In genomic region chr2:113335561-113336294, GRCm38 (mm10) we compare ENCODE assay signal across 30 mouse cellular contexts. TPM values are rescaled to one million over a fixed set of nuclear protein-coding genes. Genes with fewer than 3 reads are reported as not detected.
DNase-seq lines count a peak whose midpoint lies in the region; ATAC-seq lines count a peak whose summit lies in the region.
"Had no signal": no experiment of that assay in that cellular context is flagged by ENCODE, and none has a peak within 500 bp of the region (broad histone marks: within the 10 kb centered on the region; RNA-seq: fewer than 3 reads in every experiment).

No protein-coding gene starts in this region.

- no peak for ATAC-seq in kidney, embryonic 16.5 days (ENCODE audit: low FRiP score, low TSS enrichment)
- no peak for ATAC-seq in midbrain, embryonic 13.5 days
- ATAC-seq: intestine, postnatal 0 days; liver, embryonic 12.5 days had no signal

- H3K4me3 ChIP-seq in kidney, embryonic 16.5 days (ENCODE audit: low read length), result no peak overlapping the region
- H3K4me3 ChIP-seq in midbrain, embryonic 13.5 days (replicated peaks), result no peak overlapping the region
- H3K4me3 ChIP-seq: forebrain, embryonic 10.5 days; heart, adult 2 months; hindbrain, embryonic 12.5 days; layer of hippocampus, adult 2 months; limb, embryonic 13.5 days; liver, embryonic 12.5 days; midbrain, embryonic 10.5 days; stomach, embryonic 15.5 days had no signal

- H3K27me3 ChIP-seq in kidney, embryonic 16.5 days (ENCODE audit: insufficient read depth, low read length), result no peaks in the 10 kb centered on the region
- no peaks in the 10 kb centered on the region for H3K27me3 ChIP-seq in midbrain, embryonic 13.5 days
- H3K27me3 ChIP-seq: hindbrain, embryonic 12.5 days; limb, embryonic 13.5 days; liver, embryonic 12.5 days; stomach, embryonic 15.5 days had no signal

- WGBS in kidney, embryonic 16.5 days, result 91% methylated on average over 3 of the region's 3 CpGs
- WGBS in midbrain, embryonic 13.5 days, result 94% methylated on average over 3 of the region's 3 CpGs

- H3K27ac ChIP-seq in kidney, embryonic 16.5 days (ENCODE audit: low read length), result no peak overlapping the region
- no peak overlapping the region for H3K27ac ChIP-seq in midbrain, embryonic 13.5 days
- H3K27ac ChIP-seq: forebrain, embryonic 10.5 days; heart, adult 2 months; hindbrain, embryonic 12.5 days; layer of hippocampus, adult 2 months; limb, embryonic 13.5 days; liver, embryonic 12.5 days; midbrain, embryonic 10.5 days; stomach, embryonic 15.5 days had no signal

- H3K9me3 ChIP-seq in kidney, embryonic 16.5 days (ENCODE audit: low read length), result no peaks in the 10 kb centered on the region
- H3K9me3 ChIP-seq in midbrain, embryonic 13.5 days, result no peaks in the 10 kb centered on the region
- H3K9me3 ChIP-seq: forebrain, embryonic 10.5 days; hindbrain, embryonic 12.5 days; limb, embryonic 13.5 days; liver, embryonic 12.5 days; midbrain, embryonic 10.5 days; stomach, embryonic 15.5 days had no signal

- DNase-seq in kidney, adult 11 months, result peak; percentile 26
- peak; percentile 39 for DNase-seq in left cerebral cortex, adult 11 months (ENCODE audit: low spot score)
- DNase-seq in left cerebral cortex, adult 8-10 months (ENCODE audit: low spot score in 2 of 2), result no peak
- peak; percentile 23 to 78 for DNase-seq in frontal cortex, postnatal 36 days (ENCODE audit: low spot score in 2 of 2)
- peak; percentile 32 to 41 for DNase-seq in right cerebral cortex, adult 2 months (ENCODE audit: low spot score in 2 of 2)
- DNase-seq in gastrocnemius, postnatal 25 days, result no peak
- DNase-seq: cerebellum, adult 11-12 months; cerebellum, postnatal 14 days; gastrocnemius, postnatal 36 days; heart, adult 2 months; lung, adult 18-20 months; lung, postnatal 10 days; thymus, adult 18-20 months had no signal

- H3K4me1 ChIP-seq in kidney, embryonic 16.5 days (ENCODE audit: insufficient read depth, low read length), result no peaks in the 10 kb centered on the region
- H3K4me1 ChIP-seq in midbrain, embryonic 13.5 days (replicated peaks), result no peaks in the 10 kb centered on the region
- H3K4me1 ChIP-seq: forebrain, embryonic 10.5 days; hindbrain, embryonic 12.5 days; limb, embryonic 13.5 days; liver, embryonic 12.5 days; midbrain, embryonic 10.5 days; stomach, embryonic 15.5 days had no signal

- no peaks in the 10 kb centered on the region for H3K36me3 ChIP-seq in kidney, embryonic 16.5 days (ENCODE audit: insufficient read depth, low read length)
- no peaks in the 10 kb centered on the region for H3K36me3 ChIP-seq in midbrain, embryonic 13.5 days
- H3K36me3 ChIP-seq: forebrain, embryonic 10.5 days; hindbrain, embryonic 12.5 days; limb, embryonic 13.5 days; liver, embryonic 12.5 days; midbrain, embryonic 10.5 days; stomach, embryonic 15.5 days had no signal

- H3K4me2 ChIP-seq in kidney, embryonic 16.5 days (replicated peaks; ENCODE audit: low read depth, low read length), result no peak overlapping the region
- no peak overlapping the region for H3K4me2 ChIP-seq in midbrain, embryonic 13.5 days (replicated peaks)
- H3K4me2 ChIP-seq: hindbrain, embryonic 12.5 days; limb, embryonic 13.5 days; liver, embryonic 12.5 days; stomach, embryonic 15.5 days had no signal

- H3K9ac ChIP-seq in kidney, embryonic 16.5 days (replicated peaks; ENCODE audit: low read length), result no peak overlapping the region
- H3K9ac ChIP-seq in midbrain, embryonic 13.5 days (replicated peaks), result no peak overlapping the region
- H3K9ac ChIP-seq: hindbrain, embryonic 12.5 days; limb, embryonic 13.5 days; liver, embryonic 12.5 days; stomach, embryonic 15.5 days had no signal

RNA-seq across cellular contexts. Expression of gene Fmn1, which starts 8.2 kb away (rescaled TPM):
- polyA plus RNA-seq in kidney, embryonic 16.5 days (2015; fragmentation: Nextera tagmentation; extraction: Ambion mirVana), result 7.4 and 11.0 TPM in 2 replicates
- total RNA-seq in left cerebral cortex, adult 8-10 months (2022), result 10 to 100 TPM; 56.0 to 59.8 (median 58.0) TPM
- total RNA-seq in gastrocnemius, postnatal 25 days (2021), result 1 to 10 TPM; 3.4 to 3.5 TPM
- 0.43 and 0.54 TPM in 2 replicates for polyA plus RNA-seq in midbrain, embryonic 13.5 days (2015; fragmentation: Nextera tagmentation; extraction: Ambion mirVana)

RNA-seq across cellular contexts. Expression of gene Tmco5b, which starts 50.2 kb away (rescaled TPM):
- polyA plus RNA-seq in kidney, embryonic 16.5 days (2015; fragmentation: Nextera tagmentation; extraction: Ambion mirVana), result not detected in 2 replicates
- total RNA-seq in left cerebral cortex, adult 8-10 months (2022), result not detected
- not detected for total RNA-seq in gastrocnemius, postnatal 25 days (2021)
- not detected in 2 replicates for polyA plus RNA-seq in midbrain, embryonic 13.5 days (2015; fragmentation: Nextera tagmentation; extraction: Ambion mirVana)
- total RNA-seq: adrenal gland, postnatal 4 days; ES-E14; gastrocnemius, postnatal 36 days; heart, adult 2 months; heart, postnatal 25 days; layer of hippocampus, adult 2 months; midbrain, postnatal 0 days had no signal
- polyA plus RNA-seq: embryonic facial prominence, embryonic 11.5 days; forebrain, embryonic 10.5 days; heart, adult 2 months; heart, embryonic 14.5 days; hindbrain, embryonic 12.5 days; intestine, postnatal 0 days; limb, embryonic 13.5 days; liver, embryonic 12.5 days; midbrain, embryonic 10.5 days; midbrain, postnatal 0 days; neural tube, embryonic 14.5 days; stomach, embryonic 15.5 days had no signal

Comparison
In these comparisons a context has a peak if more than half of its experiments do, and no peak if none do; other contexts are left out.
1. DNase-seq: peak in kidney, adult 11 months (single experiment), left cerebral cortex, adult 11 months (single experiment), frontal cortex, postnatal 36 days (2 of 2) and right cerebral cortex, adult 2 months (2 of 2); none in left cerebral cortex, adult 8-10 months (0 of 2) and gastrocnemius, postnatal 25 days (single experiment).
2. RNA of gene Fmn1, which starts 8.2 kb away (total RNA-seq): 56.0 to 59.8 TPM in left cerebral cortex, adult 8-10 months; 3.4 to 3.5 TPM in gastrocnemius, postnatal 25 days; every median in the first group is over 10 times any median in the second.